Mouse (Mus musculus) embryonic facial prominence, embryonic 13.5 days (tissue): ENCODE measurements around the gene Grin3b. TPM values are rescaled to one million over a fixed set of nuclear protein-coding genes. Genes with fewer than 3 reads are reported as not detected.
A peak's percentile ranks its signal among the peaks of the same experiment; 100 is the strongest.

Experiments
- ATAC-seq: fragments of 200-750 bp; cut with Nextera tagmentation; 2 replicates; pipeline ENCODE4 v1.8.0; 2017; ENCODE audit warnings: low read depth; ENCODE audit not compliant: insufficient number of reproducible peaks, insufficient read depth, low FRiP score, low TSS enrichment
- H3K27ac ChIP-seq: fragments of 300-500 bp; sonication (generic); 2 replicates; pipeline ENCODE4 v1.5.1; 2015; ENCODE audit warnings: moderate library complexity, mild to moderate bottlenecking, inconsistent platforms
- H3K27me3 ChIP-seq: fragments of 300-500 bp; sonication (generic); 2 replicates; pipeline ENCODE4 v1.6.1; 2015; ENCODE audit warnings: mild to moderate bottlenecking, inconsistent platforms
- H3K36me3 ChIP-seq: fragments of 300-500 bp; sonication (generic); 2 replicates; pipeline ENCODE4 v1.6.1; 2015; ENCODE audit warnings: mild to moderate bottlenecking, inconsistent platforms
- H3K4me1 ChIP-seq: fragments of 300-500 bp; sonication (generic); 2 replicates; pipeline ENCODE4 v1.6.1; 2015; ENCODE audit warnings: inconsistent platforms
- H3K4me2 ChIP-seq: fragments of 300-500 bp; sonication (generic); 2 replicates; pipeline ENCODE4 v1.6.1; 2015; ENCODE audit warnings: moderate library complexity, mild to moderate bottlenecking, inconsistent platforms
- H3K4me3 ChIP-seq: fragments of 300-500 bp; sonication (generic); 2 replicates; pipeline ENCODE4 v1.5.1; 2015; ENCODE audit warnings: mild to moderate bottlenecking, inconsistent platforms
- H3K9ac ChIP-seq: fragments of 300-500 bp; sonication (generic); 2 replicates; pipeline ENCODE4 v1.6.1; 2015; ENCODE audit warnings: mild to moderate bottlenecking, inconsistent platforms
- H3K9me3 ChIP-seq: fragments of 300-500 bp; sonication (generic); 2 replicates; pipeline ENCODE4 v1.6.1; 2016; ENCODE audit warnings: inconsistent platforms
- WGBS: fragments of 180-500 bp; shearing (Covaris S2); methylation state at CpG from one replicate; pipeline ENCODE4 v1.1.7; 2015; ENCODE audit warnings: mixed read lengths; 5-methylcytosine and 5-hydroxymethylcytosine counted together
- polyA plus RNA-seq: library from polyadenylated mRNA; unstranded; fragments of >200 nt; fragmentation: Nextera tagmentation; extraction: Ambion mirVana; gene quantifications from 2 replicates; pipeline ENCODE4 v1.2.1, GENCODE M21; 2015

Gene Grin3b
- polyA plus RNA-seq, result 0.52 and 0.83 TPM in 2 replicates

DNA sequence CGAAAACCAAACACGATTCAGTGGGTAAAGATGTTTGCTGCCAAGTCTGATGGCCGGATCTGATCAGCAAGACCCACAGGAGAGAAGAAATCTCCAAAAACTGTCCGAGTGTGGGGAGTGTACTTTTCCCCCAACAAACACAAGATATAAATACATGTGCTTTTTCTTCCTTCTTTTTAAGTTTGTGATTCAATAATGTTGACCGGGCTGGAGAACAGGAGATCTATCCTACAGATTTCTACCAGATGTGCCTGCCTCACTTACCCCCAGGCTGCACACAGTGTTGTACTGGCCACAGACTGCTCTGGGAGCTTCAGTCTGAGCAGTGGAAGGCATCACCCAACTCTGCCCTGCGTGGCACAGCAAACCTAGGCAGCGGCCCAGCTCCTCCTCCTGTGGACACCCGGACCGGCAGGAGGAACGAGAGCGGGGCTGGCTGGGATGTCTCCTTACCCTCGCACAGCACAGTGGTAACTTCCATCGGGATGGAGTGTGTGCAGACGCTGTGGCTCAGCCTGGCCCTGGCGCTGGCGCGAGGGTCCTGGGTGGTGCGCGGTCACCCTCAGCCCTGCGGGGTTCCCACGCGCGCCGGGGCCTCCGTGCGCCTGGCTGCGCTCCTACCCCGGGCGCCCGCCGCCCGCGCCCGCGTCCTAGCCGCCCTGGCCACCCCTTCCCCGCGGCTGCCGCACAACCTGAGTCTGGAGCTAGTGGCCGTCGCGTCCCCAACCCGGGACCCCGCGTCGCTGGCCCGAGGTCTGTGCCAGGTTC is at the start of gene Grin3b:
Grin3b (plus strand) TSS at position 301 of the 768 bp plus-strand sequence.
- Histone ChIP-seq H3K36me3 (peaks cover 58% of the 10 kb centered on the region), H3K9me3 (no peaks in the 10 kb centered on the region), H3K27ac (peak within 1 kb of the TSS; percentile 48), H3K4me1 (peaks cover 18% of the 10 kb centered on the region), H3K27me3 (peaks cover 15% of the 10 kb centered on the region), H3K4me2 (peak within 1 kb of the TSS; percentile 98), H3K4me3 (peak within 1 kb of the TSS; percentile 63), H3K9ac (peak within 1 kb of the TSS; percentile 83)
- 5% methylated on average over 39 of the region's 47 CpGs for WGBS
- no peak for ATAC-seq

DNA sequence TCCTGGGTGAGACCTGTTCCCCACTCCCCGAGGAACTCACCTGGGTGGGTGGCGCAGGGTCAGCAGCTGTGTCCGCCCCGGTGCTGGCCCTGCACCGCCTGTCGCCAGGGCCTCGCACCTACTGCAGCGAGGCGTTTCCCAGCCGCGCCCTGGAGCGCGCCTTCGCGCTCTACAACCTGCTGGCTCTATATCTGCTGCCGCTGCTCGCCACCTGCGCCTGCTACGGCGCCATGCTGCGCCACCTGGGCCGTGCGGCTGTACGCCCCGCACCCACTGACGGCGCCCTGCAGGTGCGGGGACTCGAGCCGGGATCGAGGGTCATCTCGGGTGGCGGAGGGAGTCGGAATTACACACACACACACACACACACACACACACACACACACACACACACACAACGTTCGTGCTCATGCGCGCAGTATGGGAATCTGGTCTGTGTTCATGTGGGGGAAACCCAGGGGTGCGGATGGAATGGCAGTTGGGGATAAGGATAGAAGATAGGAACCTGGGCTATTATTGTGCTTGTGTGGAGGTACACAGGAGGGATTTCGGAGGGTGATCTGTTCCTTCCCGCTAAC is 49.5 kb upstream of the Grin3b start, which contains the start of gene R3hdm4:
R3hdm4 (minus strand) TSS at position 251 of the 578 bp plus-strand sequence.
- Histone ChIP-seq H3K27ac (no peak within 1 kb of the TSS), H3K27me3 (peaks cover 73% of the 10 kb centered on the region), H3K9me3 (no peaks in the 10 kb centered on the region), H3K36me3 (no peaks in the 10 kb centered on the region), H3K4me1 (peaks cover 50% of the 10 kb centered on the region), H3K4me2 (peak within 1 kb of the TSS; percentile 56), H3K9ac (peak within 1 kb of the TSS; percentile 62), H3K4me3 (peak within 1 kb of the TSS; percentile 33)
- ATAC-seq, result no peak; the same call in 1 of the 2 replicates
- WGBS, result 4% methylated on average over 41 of the region's 41 CpGs

DNA sequence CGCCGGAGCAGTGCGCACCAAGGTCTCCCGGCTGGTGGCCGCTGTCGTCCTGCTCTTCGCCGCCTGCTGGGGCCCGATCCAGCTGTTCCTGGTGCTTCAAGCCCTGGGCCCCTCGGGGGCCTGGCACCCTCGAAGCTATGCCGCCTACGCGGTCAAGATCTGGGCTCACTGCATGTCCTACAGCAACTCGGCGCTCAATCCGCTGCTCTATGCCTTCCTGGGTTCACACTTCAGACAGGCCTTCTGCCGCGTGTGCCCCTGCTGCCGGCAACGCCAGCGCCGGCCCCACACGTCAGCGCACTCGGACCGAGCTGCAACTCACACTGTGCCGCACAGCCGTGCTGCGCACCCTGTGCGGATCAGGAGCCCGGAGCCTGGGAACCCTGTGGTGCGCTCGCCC is 48.9 kb upstream of the Grin3b start:
- no peaks in the 10 kb centered on the region for H3K9me3 ChIP-seq
- H3K4me1 ChIP-seq, result peaks cover 53% of the 10 kb centered on the region
- H3K27ac ChIP-seq, result no peak overlapping the region
- no peaks in the 10 kb centered on the region for H3K36me3 ChIP-seq
- peak overlapping the region; percentile 56 for H3K4me2 ChIP-seq
- 1% methylated on average over 34 of the region's 34 CpGs for WGBS
- H3K4me3 ChIP-seq, result peak overlapping the region; percentile 33
- H3K27me3 ChIP-seq, result peaks cover 73% of the 10 kb centered on the region
- peak overlapping the region; percentile 62 for H3K9ac ChIP-seq
- no peak for ATAC-seq

DNA sequence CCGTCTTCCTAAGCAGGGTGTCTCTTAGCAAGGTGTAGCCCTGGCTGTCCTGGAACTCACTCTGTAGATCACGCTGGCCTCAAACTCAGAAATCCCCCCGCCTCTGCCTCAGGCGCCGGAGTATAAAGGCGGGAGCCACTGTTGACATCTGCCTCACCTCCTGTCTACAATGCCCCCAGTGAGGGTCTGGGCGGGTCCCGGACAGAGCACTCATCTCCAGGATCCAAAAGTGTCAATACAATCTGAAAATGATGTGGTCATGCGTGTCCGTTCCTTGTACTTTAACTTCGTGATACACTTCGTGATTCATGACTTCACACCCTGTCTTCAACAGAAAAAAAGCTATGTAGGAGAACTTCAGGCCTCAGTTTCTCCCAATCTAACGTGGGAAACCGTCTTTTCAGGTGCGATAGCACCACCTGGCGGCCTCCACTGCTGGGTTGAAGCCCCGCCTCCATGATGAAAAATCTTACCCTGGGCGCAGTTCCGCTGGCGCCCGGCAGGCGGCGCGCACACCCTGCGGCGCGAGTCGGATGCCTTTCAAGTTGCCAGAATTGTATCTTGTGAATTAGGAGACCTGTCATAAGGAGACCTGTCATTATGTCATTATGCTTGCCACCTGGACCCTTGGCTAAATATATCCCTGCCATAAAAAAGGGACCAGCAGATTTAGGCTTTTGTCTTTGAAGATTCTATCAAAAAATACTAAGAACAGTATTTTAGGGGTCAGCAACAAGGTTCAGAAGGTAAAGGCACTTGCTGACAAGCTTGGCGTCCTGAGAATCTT is 45.3 kb upstream of the Grin3b start:
- Histone ChIP-seq H3K4me1 (peaks cover 47% of the 10 kb centered on the region), H3K4me2 (peak overlapping the region; percentile 89), H3K27ac (peak overlapping the region; percentile 98), H3K36me3 (no peaks in the 10 kb centered on the region), H3K9ac (no peak overlapping the region), H3K9me3 (no peaks in the 10 kb centered on the region), H3K27me3 (peaks cover 42% of the 10 kb centered on the region), H3K4me3 (peak overlapping the region; percentile 95)
- no peak for ATAC-seq
- 11% methylated on average over 29 of the region's 29 CpGs for WGBS

DNA sequence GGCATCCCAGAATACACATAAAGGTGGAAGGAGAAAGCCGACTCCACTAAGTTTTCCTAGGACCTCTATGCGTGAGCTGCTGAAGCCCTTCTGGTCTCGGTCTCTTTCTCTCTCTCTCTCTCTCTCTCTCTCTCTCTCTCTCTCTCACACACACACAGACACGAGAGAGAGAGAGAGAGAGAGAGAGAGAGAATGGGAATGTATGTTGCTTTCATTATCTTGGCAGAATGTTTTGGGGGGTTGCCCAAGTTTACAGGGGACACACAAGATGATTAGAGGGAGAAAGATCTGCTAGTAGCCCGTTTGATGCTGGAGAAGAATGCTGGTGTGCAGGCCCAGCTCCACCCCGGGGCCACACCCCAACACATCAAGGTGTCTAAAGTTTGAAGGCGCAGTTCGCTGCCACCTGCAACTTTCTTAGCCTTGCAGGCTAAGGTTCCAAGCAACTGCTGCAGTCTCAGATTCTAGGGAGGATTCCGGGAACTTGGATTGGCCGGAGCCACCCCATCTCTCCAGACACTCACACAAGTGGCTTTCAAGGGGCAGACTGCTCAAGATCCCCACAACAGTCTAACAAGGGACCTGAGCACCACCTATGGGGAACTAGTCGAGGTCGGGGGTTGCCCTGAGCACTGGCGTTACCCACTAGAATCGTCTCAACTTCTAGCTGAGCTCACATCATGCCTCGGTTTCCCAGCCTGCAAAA is 44.6 kb upstream of the Grin3b start:
- H3K4me1 ChIP-seq, result peaks cover 42% of the 10 kb centered on the region
- H3K9me3 ChIP-seq, result no peaks in the 10 kb centered on the region

DNA sequence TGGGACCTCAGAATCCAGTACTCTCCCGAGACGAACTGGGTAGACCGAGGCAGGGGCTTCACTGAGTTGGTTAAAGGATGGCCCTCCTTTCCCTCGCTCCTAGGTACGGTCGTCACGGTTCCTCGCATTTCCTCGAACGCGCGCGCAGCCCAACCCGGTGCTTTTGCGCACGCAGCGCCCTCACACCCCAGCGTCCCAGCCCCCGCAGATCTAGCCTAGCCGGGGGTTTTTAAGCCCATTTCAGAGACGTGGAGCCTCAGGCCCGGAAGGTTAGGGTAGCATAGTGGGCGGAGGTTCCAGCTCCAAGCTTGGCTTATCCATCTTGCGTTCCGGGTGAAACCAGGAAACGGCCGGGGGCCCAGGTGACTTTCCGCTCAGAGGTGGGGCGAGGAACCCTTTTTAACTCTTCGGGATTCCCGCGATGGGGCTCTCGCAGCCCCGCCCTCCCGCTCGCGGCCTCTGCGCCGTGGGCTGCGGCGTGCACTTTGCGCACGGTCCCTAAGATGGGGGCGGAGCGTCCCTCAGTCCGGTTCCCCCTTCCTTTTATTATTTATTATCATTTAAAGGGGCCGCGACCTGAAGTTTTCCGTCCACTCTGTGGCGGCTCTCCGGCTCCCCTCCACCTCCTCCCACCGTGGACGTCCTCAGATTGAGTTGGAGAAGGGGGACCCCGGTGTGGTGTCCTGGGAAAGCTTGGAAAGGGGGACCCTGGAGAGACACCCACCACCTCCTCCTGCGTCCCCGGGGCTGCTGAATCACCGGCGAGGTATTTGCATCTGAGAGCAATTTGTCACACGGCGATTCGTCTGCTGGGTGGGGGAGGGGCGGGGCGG is 43.8 kb upstream of the Grin3b start, which contains the start of gene Arid3a:
Arid3a (plus strand) TSS at position 553 of the 833 bp plus-strand sequence.
- Histone ChIP-seq H3K4me1 (peaks cover 37% of the 10 kb centered on the region), H3K27ac (peak within 1 kb of the TSS; percentile 98), H3K27me3 (peaks cover 27% of the 10 kb centered on the region), H3K4me2 (peak within 1 kb of the TSS; percentile 89), H3K9ac (peak within 1 kb of the TSS; percentile 96), H3K4me3 (peak within 1 kb of the TSS; percentile 95), H3K9me3 (no peaks in the 10 kb centered on the region), H3K36me3 (peaks cover 12% of the 10 kb centered on the region)
- peak; percentile 70 for ATAC-seq
- 0% methylated on average over 63 of the region's 63 CpGs for whole genome bisulfite sequencing

More for the DNA sequence above, 44.6 kb upstream of the Grin3b start:
- no peak for ATAC-seq
- Histone ChIP-seq H3K4me2 (peak overlapping the region; percentile 89), H3K9ac (peak overlapping the region; percentile 96), H3K36me3 (peaks cover 4% of the 10 kb centered on the region), H3K27ac (peak overlapping the region; percentile 98), H3K27me3 (peaks cover 35% of the 10 kb centered on the region), H3K4me3 (peak overlapping the region; percentile 95)
- 8% methylated on average over 15 of the region's 15 CpGs for WGBS

DNA sequence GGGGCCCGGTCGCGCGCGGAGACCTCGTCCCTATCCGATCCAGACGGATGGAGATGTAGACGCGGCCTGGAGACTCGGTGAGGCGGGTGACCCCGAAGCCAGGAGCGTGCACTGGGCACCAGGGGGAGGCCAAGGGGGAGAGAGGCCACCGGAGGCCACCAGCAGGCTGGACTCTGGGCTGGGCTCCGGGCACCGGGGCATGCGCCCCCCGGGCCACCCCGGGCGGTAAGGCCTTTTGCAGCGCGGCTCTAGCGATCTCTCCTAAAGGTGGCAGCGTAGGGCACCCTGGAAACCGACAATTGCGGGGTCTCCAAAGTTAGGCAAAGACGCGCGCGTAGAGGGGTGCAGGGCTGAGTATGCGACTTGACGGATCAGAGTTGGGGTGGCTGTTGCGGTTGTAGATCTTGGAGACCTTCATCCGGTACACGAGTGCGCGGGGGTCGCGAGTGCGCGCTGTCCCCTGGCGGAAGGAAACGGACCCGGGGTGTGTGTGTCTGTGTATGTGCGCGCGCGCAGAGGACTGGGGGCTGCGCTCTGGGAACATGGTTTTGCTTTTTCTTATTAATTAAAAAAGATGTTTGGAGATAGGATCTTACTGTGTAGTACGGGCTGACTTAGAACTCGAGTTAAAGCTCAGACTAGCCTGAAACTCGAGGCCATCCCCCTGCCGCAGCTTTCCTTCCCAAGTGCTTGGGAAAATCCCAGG is 43.0 kb upstream of the Grin3b start:
- under 1% methylated on average over 53 of the region's 54 CpGs for WGBS

DNA sequence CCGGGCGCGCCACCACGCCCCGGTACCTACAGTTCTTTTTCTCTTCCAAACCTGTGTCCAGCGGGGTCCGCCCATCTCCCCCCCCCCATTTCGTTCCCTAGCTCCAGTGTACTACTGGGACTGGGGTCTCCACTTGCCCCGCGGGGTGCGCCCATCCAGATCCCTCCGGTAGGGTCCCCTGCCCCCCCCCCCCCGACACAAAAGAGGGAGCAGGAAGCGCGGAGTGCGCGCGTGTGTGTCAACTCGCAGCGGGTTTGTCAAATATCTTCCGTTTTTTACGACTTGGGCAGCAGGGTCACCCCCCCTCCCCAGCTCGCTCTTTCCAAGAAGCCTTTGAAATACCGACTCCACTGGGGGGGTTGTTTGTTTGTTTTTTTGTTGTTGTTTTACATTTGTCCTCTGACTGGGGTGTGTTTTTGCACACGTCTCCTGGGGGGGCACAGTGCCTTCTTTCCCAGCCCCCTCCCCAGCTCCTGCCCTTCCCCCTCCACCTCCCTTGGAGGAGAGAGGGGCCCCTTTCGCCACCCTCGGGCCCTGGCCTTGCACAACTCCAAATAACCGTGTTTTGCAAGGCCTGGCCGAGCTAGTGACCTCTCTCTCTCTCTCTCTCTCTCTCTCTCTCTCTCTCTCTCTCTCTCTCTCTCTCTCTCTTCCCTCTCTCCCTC is 42.4 kb upstream of the Grin3b start:
- Histone ChIP-seq H3K27me3 (peaks cover 13% of the 10 kb centered on the region), H3K4me3 (peak overlapping the region; percentile 95), H3K4me2 (peak overlapping the region; percentile 89), H3K27ac (peak overlapping the region; percentile 98), H3K4me1 (peaks cover 50% of the 10 kb centered on the region), H3K9ac (peak overlapping the region; percentile 96), H3K36me3 (peaks cover 27% of the 10 kb centered on the region), H3K9me3 (no peaks in the 10 kb centered on the region)
- 0% methylated on average over 24 of the region's 29 CpGs for WGBS
- ATAC-seq, result no peak

More for the DNA sequence above, 43.0 kb upstream of the Grin3b start:
- Histone ChIP-seq H3K4me2 (peak overlapping the region; percentile 89), H3K9ac (peak overlapping the region; percentile 96), H3K9me3 (no peaks in the 10 kb centered on the region), H3K27me3 (peaks cover 20% of the 10 kb centered on the region), H3K36me3 (peaks cover 20% of the 10 kb centered on the region), H3K27ac (peak overlapping the region; percentile 98), H3K4me1 (peaks cover 43% of the 10 kb centered on the region), H3K4me3 (peak overlapping the region; percentile 95)
- ATAC-seq, result 0 out of 2 replicates have a peak, but pooled peaks have one; percentile 8

DNA sequence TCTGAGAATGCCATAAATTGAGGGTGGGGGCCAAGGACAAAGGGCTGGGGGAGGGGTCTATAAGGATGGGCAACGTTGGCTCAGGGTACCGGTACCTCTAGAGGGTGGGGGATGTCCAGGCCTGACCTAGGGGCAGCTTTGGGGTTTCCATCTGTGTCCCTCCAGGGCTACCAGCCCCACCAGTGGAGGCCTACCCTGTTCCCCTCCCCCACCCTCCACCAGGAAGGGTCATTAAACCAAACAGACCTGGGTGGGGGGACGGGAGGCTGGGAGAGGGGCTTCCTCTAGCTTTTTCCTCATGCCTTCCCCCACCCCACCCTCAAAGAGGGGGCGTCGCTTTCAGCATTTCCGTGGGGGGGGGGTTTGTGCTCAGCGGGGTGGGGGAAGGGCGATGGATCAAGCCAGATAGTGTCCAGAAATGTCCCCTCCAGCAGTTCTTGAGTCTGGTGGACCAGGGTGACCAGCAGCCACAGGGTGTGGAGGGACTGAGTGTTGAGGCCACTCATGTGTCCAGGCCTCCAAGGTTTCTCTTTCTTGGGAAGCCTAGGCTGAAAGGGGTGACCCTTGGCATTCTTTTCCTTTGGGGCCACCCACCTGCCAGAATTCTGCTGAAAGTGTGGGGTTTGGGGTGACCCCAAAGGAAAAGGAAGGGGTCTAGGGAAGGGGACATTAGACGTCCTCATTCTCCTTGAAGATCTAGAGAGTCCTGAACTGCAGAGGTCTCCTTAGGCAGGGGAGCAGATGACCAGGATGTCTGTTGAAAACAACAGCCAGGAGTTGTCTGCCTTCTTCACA is 41.4 kb upstream of the Grin3b start:
- peaks cover 59% of the 10 kb centered on the region for H3K4me1 ChIP-seq

More for the DNA sequence above, 41.4 kb upstream of the Grin3b start:
- H3K27me3 ChIP-seq, result peaks cover 3% of the 10 kb centered on the region
- H3K27ac ChIP-seq, result peak overlapping the region; percentile 16; the same call in 1 of the 2 replicates
- H3K9ac ChIP-seq, result peak overlapping the region; percentile 96
- H3K9me3 ChIP-seq, result no peaks in the 10 kb centered on the region
- no peak for ATAC-seq
- H3K36me3 ChIP-seq, result peaks cover 35% of the 10 kb centered on the region
- H3K4me3 ChIP-seq, result peak overlapping the region; percentile 95
- peak overlapping the region; percentile 89 for H3K4me2 ChIP-seq
- 15% methylated on average over 9 of the region's 9 CpGs for WGBS
